Mouse (Mus musculus) lung, postnatal 25 days (tissue): Measurements from ENCODE around the gene Lrrc38.

Experiments used
- DNase-seq: peaks from one replicate; pipeline ENCODE4 v3.0.0; 2022; ENCODE audit warnings: low spot score

Gene Lrrc38

GRCm38 (mm10) chr4:143350047-143351015, 774 bp downstream of the Lrrc38 start:
- DNase-seq, result no peak

- DNase-seq, result no peak
Observed at GRCm38 (mm10) chr4:143352301-143352700, 2.7 kb downstream of the Lrrc38 start.

GRCm38 (mm10) chr4:143361520-143361919, 12.0 kb downstream of the Lrrc38 start:
- no peak for DNase-seq

- no peak for DNase-seq
Observed at GRCm38 (mm10) chr4:143366415-143367041, 17.0 kb downstream of the Lrrc38 start.

GRCm38 (mm10) chr4:143379480-143379879, 29.9 kb downstream of the Lrrc38 start:
- DNase-seq, result no peak

GRCm38 (mm10) chr4:143379931-143380715, 30.6 kb downstream of the Lrrc38 start:
- DNase-seq, result no peak

GRCm38 (mm10) chr4:143380716-143381004, 31.1 kb downstream of the Lrrc38 start:
- no peak for DNase-seq

- DNase-seq, result no peak
Observed at GRCm38 (mm10) chr4:143382163-143382562, 32.6 kb downstream of the Lrrc38 start.

GRCm38 (mm10) chr4:143383646-143384045, 34.1 kb downstream of the Lrrc38 start:
- DNase-seq, result no peak

GRCm38 (mm10) chr4:143388955-143389702, 39.6 kb downstream of the Lrrc38 start:
- no peak for DNase-seq

GRCm38 (mm10) chr4:143394181-143394580, 44.6 kb downstream of the Lrrc38 start, which contains the start of gene Pramel1:
Gene Pramel1, plus strand, starts transcription at chr4:143394428.
- DNase-seq, result no peak

- peak; percentile 3 for DNase-seq
Observed at GRCm38 (mm10) chr4:143411566-143412218, 62.1 kb downstream of the Lrrc38 start.

- DNase-seq, result peak; percentile 92
Observed at GRCm38 (mm10) chr4:143412219-143413092, 62.9 kb downstream of the Lrrc38 start, which contains the start of gene Pramef8. Gene Pramef8, plus strand, starts transcription at chr4:143412426.

- no peak for DNase-seq
Observed at GRCm38 (mm10) chr4:143413621-143414020, 64.1 kb downstream of the Lrrc38 start.

GRCm38 (mm10) chr4:143414121-143414520, 64.6 kb downstream of the Lrrc38 start:
- no peak for DNase-seq
